Mouse (Mus musculus): ENCODE results near the gene Wfikkn2. TPM values are rescaled to one million over a fixed set of nuclear protein-coding genes. Genes with fewer than 3 reads are reported as not detected.

Gene Wfikkn2
- polyA plus RNA-seq (2012; ENCODE audit: insufficient read depth, low replicate concordance) = not detected in 2 replicates

- H3K4me1 ChIP-seq = no peaks in the 10 kb centered on the region; the same call in 1 of the 2 replicates
- H3K9me3 ChIP-seq = no peaks in the 10 kb centered on the region
- no peak within 1 kb of the TSS for H3K4me3 ChIP-seq (replicated peaks)
- H3K27me3 ChIP-seq (replicated peaks) = peaks cover 86% of the 10 kb centered on the region
- no peaks in the 10 kb centered on the region for H3K36me3 ChIP-seq (replicated peaks; ENCODE audit: low read length)
- TF ChIP-seq FLI1 (IDR thresholded peaks at IDR 0.05; ENCODE audit: low read length) (no peak), GATA1 (IDR thresholded peaks at IDR 0.05; ENCODE audit: borderline replicate concordance, low read length) (no peak)
Observed at GRCm38 (mm10) chr11:94245955-94246788, at the start of gene Wfikkn2. Wfikkn2 (minus strand) TSS chr11:94246005.

DNA sequence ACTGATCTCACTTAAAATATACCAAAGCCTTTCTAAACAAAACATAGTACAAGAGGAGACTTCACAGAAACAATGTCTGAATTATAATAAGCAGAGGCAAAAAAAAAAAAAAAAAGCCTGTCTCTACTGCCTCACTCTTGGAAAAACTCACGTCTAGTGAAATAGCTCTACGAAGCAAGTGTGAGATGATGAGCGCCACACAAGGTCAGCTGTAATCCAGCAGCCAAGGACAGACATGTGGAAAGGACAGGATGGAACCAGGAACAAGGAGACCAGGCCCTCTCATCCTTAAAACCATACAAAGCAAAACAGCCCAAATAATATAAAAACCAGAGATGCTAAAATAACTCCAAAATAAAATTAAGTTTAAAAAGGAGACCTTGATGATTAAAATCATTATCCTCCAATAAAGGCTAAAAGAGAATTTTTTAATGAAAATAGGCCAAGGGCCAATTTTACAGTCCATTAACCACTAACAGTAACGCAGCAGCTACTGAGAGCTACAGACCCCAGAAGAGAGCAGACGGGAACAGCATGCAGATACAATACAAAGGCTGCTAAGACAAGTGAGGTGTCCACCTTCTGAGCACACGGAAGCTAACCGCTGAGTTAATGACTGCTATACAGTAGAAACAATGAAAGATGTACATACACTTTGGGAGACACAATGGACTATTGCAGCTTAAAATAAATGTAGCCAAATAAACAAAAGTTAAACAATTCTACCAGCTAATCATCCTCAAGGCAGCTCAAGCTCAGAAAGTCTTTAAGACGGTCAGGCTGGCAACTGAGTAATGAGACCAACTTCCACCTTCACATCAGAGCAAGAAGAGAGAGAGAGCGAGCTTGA lies 49.4 kb upstream of the Wfikkn2 start:
- TF ChIP-seq GATA1 (IDR thresholded peaks at IDR 0.05; ENCODE audit: borderline replicate concordance, low read length) (no peak), FLI1 (IDR thresholded peaks at IDR 0.05; ENCODE audit: low read length) (no peak)
- Histone ChIP-seq H3K27me3 (replicated peaks) (no peaks in the 10 kb centered on the region), H3K4me3 (replicated peaks) (no peak overlapping the region), H3K36me3 (replicated peaks; ENCODE audit: low read length) (peaks cover 99% of the 10 kb centered on the region), H3K4me1 (no peaks in the 10 kb centered on the region), H3K9me3 (no peaks in the 10 kb centered on the region)

GRCm38 (mm10) chr11:94290062-94290740 lies 44.4 kb upstream of the Wfikkn2 start:
- Histone ChIP-seq H3K9me3 (no peaks in the 10 kb centered on the region), H3K4me3 (replicated peaks) (no peak overlapping the region), H3K27me3 (replicated peaks) (no peaks in the 10 kb centered on the region), H3K4me1 (peaks cover 8% of the 10 kb centered on the region; the same call in 1 of the 2 replicates), H3K36me3 (replicated peaks; ENCODE audit: low read length) (peaks cover 100% of the 10 kb centered on the region)
- no peak for TF ChIP-seq FLI1 (IDR thresholded peaks at IDR 0.05; ENCODE audit: low read length)
- no peak for TF ChIP-seq GATA1 (IDR thresholded peaks at IDR 0.05; ENCODE audit: borderline replicate concordance, low read length)

DNA sequence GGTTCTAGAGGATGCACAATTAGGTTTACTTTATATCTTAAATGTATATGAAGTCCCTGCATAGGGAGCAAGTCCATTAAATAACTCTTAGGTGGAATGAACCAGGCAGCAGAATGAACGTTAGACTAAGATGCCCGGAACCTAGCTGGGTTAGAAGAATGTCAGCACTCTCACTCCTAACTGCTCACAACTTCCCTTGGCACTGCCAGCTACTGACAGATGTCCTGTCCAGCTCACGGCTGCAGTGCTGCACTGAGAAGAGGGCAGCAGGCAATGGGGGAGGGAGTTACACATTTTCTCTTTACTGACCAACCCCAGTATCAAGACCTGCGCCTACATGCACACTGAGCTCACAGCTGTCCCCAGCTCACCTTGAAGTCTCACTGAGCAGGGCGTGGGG lies 41.3 kb upstream of the Wfikkn2 start:
- H3K4me3 ChIP-seq (replicated peaks) = no peak overlapping the region
- H3K27me3 ChIP-seq (replicated peaks) = no peaks in the 10 kb centered on the region
- TF ChIP-seq GATA1 (IDR thresholded peaks at IDR 0.05; ENCODE audit: borderline replicate concordance, low read length) (no peak), FLI1 (IDR thresholded peaks at IDR 0.05; ENCODE audit: low read length) (no peak)
- peaks cover 8% of the 10 kb centered on the region; the same call in 1 of the 2 replicates for H3K4me1 ChIP-seq
- H3K9me3 ChIP-seq = no peaks in the 10 kb centered on the region
- H3K36me3 ChIP-seq (replicated peaks; ENCODE audit: low read length) = peaks cover 97% of the 10 kb centered on the region

DNA sequence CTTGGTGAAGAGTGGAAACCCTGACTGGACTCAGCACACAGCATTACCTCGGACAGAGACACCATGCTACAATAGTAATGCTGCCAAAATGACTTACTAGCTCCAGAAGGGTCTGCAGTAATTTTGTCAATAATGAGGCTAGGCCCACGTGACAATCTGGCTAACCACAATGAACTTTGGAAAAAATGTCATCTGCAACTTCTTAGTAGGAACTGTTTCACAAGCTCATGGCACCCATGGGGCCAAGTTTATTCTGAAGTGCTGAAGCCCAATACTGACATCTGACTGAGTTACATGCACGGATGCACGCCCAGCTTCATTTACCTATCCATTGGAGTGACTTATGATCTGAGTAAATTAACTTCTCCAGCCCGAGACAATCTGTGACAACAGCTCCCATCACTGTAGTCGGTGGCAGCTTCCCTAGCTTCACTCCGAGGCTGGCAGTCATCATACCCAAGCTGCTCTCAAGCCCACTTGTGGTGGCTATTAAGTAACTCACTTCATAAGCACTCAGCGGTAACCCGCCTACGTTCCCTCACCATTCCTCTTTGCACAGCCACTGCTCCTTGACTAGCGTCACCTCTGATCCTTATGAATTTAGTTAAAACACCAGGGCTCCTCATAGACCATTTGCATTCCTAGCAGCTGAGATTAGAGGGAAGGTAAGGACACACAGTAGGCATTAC lies 40.2 kb upstream of the Wfikkn2 start:
- Histone ChIP-seq H3K4me1 (peaks cover 17% of the 10 kb centered on the region; the same call in 1 of the 2 replicates), H3K36me3 (replicated peaks; ENCODE audit: low read length) (peaks cover 95% of the 10 kb centered on the region), H3K4me3 (replicated peaks) (no peak overlapping the region), H3K9me3 (no peaks in the 10 kb centered on the region), H3K27me3 (replicated peaks) (no peaks in the 10 kb centered on the region)
- TF ChIP-seq FLI1 (IDR thresholded peaks at IDR 0.05; ENCODE audit: low read length) (no peak), GATA1 (IDR thresholded peaks at IDR 0.05; ENCODE audit: borderline replicate concordance, low read length) (no peak)

DNA sequence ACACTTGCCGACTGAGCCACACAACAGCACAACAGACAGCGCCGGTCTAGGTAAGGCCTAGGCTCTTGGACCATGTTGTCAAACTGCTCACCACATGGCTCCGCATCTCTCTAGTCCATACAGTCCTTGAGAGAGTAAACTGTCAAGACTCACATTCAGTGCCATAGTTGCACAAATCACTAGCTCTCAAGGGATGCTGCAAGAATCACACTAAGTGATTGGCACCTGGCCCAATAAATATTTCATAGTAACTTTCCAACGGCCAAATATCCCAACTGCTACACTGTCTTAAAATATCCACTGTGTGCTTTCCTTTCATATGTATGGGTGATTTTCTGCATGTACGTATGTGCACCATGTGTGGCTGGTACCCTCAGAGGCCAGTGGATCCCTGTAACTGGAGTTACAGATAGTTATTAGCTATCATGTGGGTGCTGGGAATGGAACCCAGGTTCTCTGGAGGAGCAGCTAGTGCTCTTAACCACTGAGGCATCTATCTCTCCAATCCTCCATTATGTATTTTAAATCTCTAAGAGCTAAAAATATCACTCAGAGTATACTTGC lies 37.8 kb upstream of the Wfikkn2 start:
- H3K9me3 ChIP-seq = no peaks in the 10 kb centered on the region
- H3K36me3 ChIP-seq (replicated peaks; ENCODE audit: low read length) = peaks cover 75% of the 10 kb centered on the region
- peaks cover 2% of the 10 kb centered on the region for H3K27me3 ChIP-seq (replicated peaks)
- no peak for TF ChIP-seq GATA1 (IDR thresholded peaks at IDR 0.05; ENCODE audit: borderline replicate concordance, low read length)
- no peak for TF ChIP-seq FLI1 (IDR thresholded peaks at IDR 0.05; ENCODE audit: low read length)
- peaks cover 17% of the 10 kb centered on the region; the same call in 1 of the 2 replicates for H3K4me1 ChIP-seq
- H3K4me3 ChIP-seq (replicated peaks) = no peak overlapping the region

- H3K9me3 ChIP-seq = no peaks in the 10 kb centered on the region
- TF ChIP-seq FLI1 (IDR thresholded peaks at IDR 0.05; ENCODE audit: low read length) (no peak), GATA1 (IDR thresholded peaks at IDR 0.05; ENCODE audit: borderline replicate concordance, low read length) (no peak)
- peaks cover 61% of the 10 kb centered on the region for H3K36me3 ChIP-seq (replicated peaks; ENCODE audit: low read length)
- H3K4me3 ChIP-seq (replicated peaks) = no peak overlapping the region
- peaks cover 2% of the 10 kb centered on the region for H3K27me3 ChIP-seq (replicated peaks)
- H3K4me1 ChIP-seq = peaks cover 20% of the 10 kb centered on the region
Observed at GRCm38 (mm10) chr11:94282291-94282690, 36.5 kb upstream of the Wfikkn2 start.

GRCm38 (mm10) chr11:94281199-94282181 lies 35.7 kb upstream of the Wfikkn2 start, which contains the start of gene Gm21885:
Gm21885 (plus strand) TSS chr11:94281873.
- H3K4me3 ChIP-seq (replicated peaks) = no peak within 1 kb of the TSS
- no peaks in the 10 kb centered on the region for H3K9me3 ChIP-seq
- TF ChIP-seq GATA1 (IDR thresholded peaks at IDR 0.05; ENCODE audit: borderline replicate concordance, low read length) (no peak), FLI1 (IDR thresholded peaks at IDR 0.05; ENCODE audit: low read length) (no peak)
- H3K4me1 ChIP-seq = peaks cover 25% of the 10 kb centered on the region
- H3K36me3 ChIP-seq (replicated peaks; ENCODE audit: low read length) = peaks cover 53% of the 10 kb centered on the region
- H3K27me3 ChIP-seq (replicated peaks) = peaks cover 2% of the 10 kb centered on the region
